Mouse (Mus musculus): ENCODE results near the gene Lin54. TPM values are rescaled to one million over a fixed set of nuclear protein-coding genes. Genes with fewer than 3 reads are reported as not detected.

Lin54 gene
- polyA plus RNA-seq, 1 experiment from 2014 or later, result 16.2 TPM

GRCm38 (mm10) chr5:100424252-100424651 lies 76.2 kb downstream of the Lin54 start:
- Histone ChIP-seq H3K27me3 (replicated peaks; ENCODE audit: control insufficient read depth, insufficient read depth, low read length) (no peaks in the 10 kb centered on the region), H3K4me2 (peak overlapping the region; percentile 39), H3K4me1 (replicated peaks; ENCODE audit: control insufficient read depth, insufficient read depth, low read length) (peaks cover 33% of the 10 kb centered on the region), H3K27ac (ENCODE audit: low read depth, low read length) (no peak overlapping the region; the same call in 1 of the 2 replicates), H3K4me3 (ENCODE audit: low read depth, low read length) (0 out of 2 replicates have a peak overlapping the region, but pooled peaks have one; percentile 2), H3K36me3 (ENCODE audit: control insufficient read depth, insufficient read depth, low read length) (peaks cover 63% of the 10 kb centered on the region), H3K9me3 (ENCODE audit: control insufficient read depth, low read length) (no peaks in the 10 kb centered on the region), H3K9ac (ENCODE audit: low read depth, low read length) (0 out of 2 replicates have a peak overlapping the region, but pooled peaks have one; percentile 8)
- 69% methylated on average over 3 of the region's 3 CpGs for WGBS
- no peak for DNase-seq (ENCODE audit: low spot score)
- ATAC-seq (replicated peaks; ENCODE audit: low FRiP score), result no peak

- DNase-seq (ENCODE audit: low spot score) (no peak), ATAC-seq (replicated peaks; ENCODE audit: low FRiP score) (no peak)
- Histone ChIP-seq H3K36me3 (ENCODE audit: control insufficient read depth, insufficient read depth, low read length) (peaks cover 66% of the 10 kb centered on the region), H3K4me2 (no peak overlapping the region), H3K9me3 (ENCODE audit: control insufficient read depth, low read length) (no peaks in the 10 kb centered on the region), H3K4me1 (replicated peaks; ENCODE audit: control insufficient read depth, insufficient read depth, low read length) (peaks cover 33% of the 10 kb centered on the region), H3K27me3 (replicated peaks; ENCODE audit: control insufficient read depth, insufficient read depth, low read length) (no peaks in the 10 kb centered on the region), H3K9ac (ENCODE audit: low read depth, low read length) (no peak overlapping the region), H3K27ac (ENCODE audit: low read depth, low read length) (no peak overlapping the region), H3K4me3 (ENCODE audit: low read depth, low read length) (no peak overlapping the region)
- 71% methylated on average over 7 of the region's 7 CpGs for WGBS
These were observed 76.8 kb downstream of the Lin54 start for GRCm38 (mm10) chr5:100423626-100424025.

DNA sequence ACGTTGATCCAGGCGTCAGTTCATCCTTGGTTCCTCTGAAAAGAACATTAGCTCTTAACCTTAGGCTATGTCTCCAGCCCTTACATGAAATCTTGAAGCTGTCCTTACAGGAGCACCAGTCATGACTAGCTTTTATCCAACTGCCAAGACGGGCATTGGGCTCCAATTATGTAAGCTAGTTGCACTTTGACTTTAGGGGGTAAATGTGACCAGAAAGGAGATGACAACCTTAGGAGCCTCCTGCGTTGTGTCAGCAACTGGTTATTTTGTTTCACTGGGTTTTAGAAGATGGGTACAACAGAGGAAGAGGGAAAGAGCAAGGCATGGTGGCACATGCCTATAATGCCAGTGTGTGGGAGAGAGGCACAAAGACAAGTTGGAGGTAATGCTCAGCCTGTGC lies 81.6 kb downstream of the Lin54 start:
- no peak for DNase-seq (ENCODE audit: low spot score)
- Histone ChIP-seq H3K27ac (ENCODE audit: low read depth, low read length) (no peak overlapping the region), H3K36me3 (ENCODE audit: control insufficient read depth, insufficient read depth, low read length) (peaks cover 39% of the 10 kb centered on the region), H3K4me1 (replicated peaks; ENCODE audit: control insufficient read depth, insufficient read depth, low read length) (peaks cover 11% of the 10 kb centered on the region), H3K9ac (ENCODE audit: low read depth, low read length) (no peak overlapping the region), H3K4me2 (no peak overlapping the region), H3K27me3 (replicated peaks; ENCODE audit: control insufficient read depth, insufficient read depth, low read length) (no peaks in the 10 kb centered on the region), H3K4me3 (ENCODE audit: low read depth, low read length) (no peak overlapping the region), H3K9me3 (ENCODE audit: control insufficient read depth, low read length) (no peaks in the 10 kb centered on the region)
- no peak for ATAC-seq (replicated peaks; ENCODE audit: low FRiP score)
- 77% methylated on average over 4 of the region's 4 CpGs for WGBS

DNA sequence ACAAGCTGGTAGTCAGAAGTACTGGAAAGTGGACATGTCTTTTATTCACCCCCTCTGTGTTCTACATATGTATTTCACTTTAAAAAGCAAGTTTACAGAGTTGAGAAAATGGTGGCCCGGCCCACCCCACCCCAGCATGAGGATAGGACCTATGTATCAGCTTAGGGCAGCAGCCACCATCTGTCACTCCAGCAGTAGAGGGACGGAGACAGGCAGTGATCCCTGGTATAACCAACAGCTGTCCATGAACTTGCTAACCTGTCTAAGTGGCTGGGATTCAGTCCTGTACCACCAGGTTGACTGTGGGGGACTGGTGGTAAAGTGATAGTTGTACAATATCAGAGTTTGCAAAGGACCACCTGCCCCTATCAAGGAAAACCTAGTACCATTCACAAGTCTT lies 82.4 kb downstream of the Lin54 start:
- H3K27ac ChIP-seq (ENCODE audit: low read depth, low read length), result no peak overlapping the region
- no peaks in the 10 kb centered on the region for H3K9me3 ChIP-seq (ENCODE audit: control insufficient read depth, low read length)
- no peak overlapping the region for H3K9ac ChIP-seq (ENCODE audit: low read depth, low read length)
- no peak overlapping the region for H3K4me2 ChIP-seq
- 85% methylated on average over 2 of the region's 2 CpGs for WGBS
- H3K4me1 ChIP-seq (replicated peaks; ENCODE audit: control insufficient read depth, insufficient read depth, low read length), result peaks cover 8% of the 10 kb centered on the region
- H3K4me3 ChIP-seq (ENCODE audit: low read depth, low read length), result no peak overlapping the region
- ATAC-seq (replicated peaks; ENCODE audit: low FRiP score) (no peak), DNase-seq (ENCODE audit: low spot score) (no peak)
- H3K27me3 ChIP-seq (replicated peaks; ENCODE audit: control insufficient read depth, insufficient read depth, low read length), result no peaks in the 10 kb centered on the region
- peaks cover 33% of the 10 kb centered on the region for H3K36me3 ChIP-seq (ENCODE audit: control insufficient read depth, insufficient read depth, low read length)

DNA sequence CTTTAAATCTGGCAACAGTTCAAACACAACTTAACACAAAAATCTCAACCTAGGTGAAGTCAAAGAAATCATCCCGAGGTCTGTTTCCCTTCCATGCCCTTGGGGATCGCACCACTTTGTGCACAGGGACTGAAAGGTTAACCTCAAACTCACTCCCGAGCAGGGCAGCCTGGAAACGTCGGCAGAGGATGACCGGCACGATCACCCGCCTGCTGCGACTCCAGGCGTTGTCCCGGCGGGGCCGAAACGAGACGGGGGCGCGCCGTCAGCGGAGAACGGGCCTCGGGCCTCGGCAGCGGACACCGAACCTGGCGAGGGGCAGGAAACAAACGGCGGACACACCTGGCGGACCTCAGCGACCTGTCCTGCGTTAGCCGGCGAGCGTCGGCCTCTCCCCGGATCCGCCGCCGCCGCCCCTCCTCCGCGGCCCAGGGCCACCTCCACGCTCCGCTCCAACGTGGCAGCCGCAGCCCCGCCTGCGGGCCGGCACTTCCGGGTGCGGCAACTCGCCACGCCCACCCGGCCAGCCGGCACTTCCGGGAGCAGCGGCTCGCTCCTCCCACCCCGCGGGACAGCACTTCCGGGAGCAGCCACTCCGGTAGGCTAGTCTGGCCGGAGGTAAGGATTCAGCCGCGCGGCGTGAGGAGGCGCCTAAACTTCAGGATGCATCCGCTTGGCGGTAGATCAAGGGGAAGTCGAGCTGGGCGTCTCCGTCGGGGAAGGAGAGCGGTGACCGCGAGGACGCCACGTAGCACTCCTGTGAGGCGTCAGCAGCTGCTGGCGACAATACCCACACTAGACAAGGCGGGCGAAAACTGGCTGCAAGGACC lies 84.5 kb downstream of the Lin54 start, which contains the start of gene Sec31a:
TSS of gene Sec31a (minus strand) at position 474 of the 830 bp plus-strand sequence.
- ATAC-seq (replicated peaks; ENCODE audit: low FRiP score) (peak; percentile 95), DNase-seq (ENCODE audit: low spot score) (peak; percentile 95)
- Histone ChIP-seq H3K9me3 (ENCODE audit: control insufficient read depth, low read length) (no peaks in the 10 kb centered on the region), H3K27me3 (replicated peaks; ENCODE audit: control insufficient read depth, insufficient read depth, low read length) (no peaks in the 10 kb centered on the region), H3K4me3 (ENCODE audit: low read depth, low read length) (peak within 1 kb of the TSS; percentile 95), H3K36me3 (ENCODE audit: control insufficient read depth, insufficient read depth, low read length) (peaks cover 17% of the 10 kb centered on the region; the same call in 1 of the 2 replicates), H3K4me2 (peak within 1 kb of the TSS; percentile 75), H3K9ac (ENCODE audit: low read depth, low read length) (peak within 1 kb of the TSS; percentile 84), H3K27ac (ENCODE audit: low read depth, low read length) (peak within 1 kb of the TSS; percentile 87), H3K4me1 (replicated peaks; ENCODE audit: control insufficient read depth, insufficient read depth, low read length) (peaks cover 11% of the 10 kb centered on the region)
- WGBS, result under 1% methylated on average over 81 of the region's 82 CpGs

DNA sequence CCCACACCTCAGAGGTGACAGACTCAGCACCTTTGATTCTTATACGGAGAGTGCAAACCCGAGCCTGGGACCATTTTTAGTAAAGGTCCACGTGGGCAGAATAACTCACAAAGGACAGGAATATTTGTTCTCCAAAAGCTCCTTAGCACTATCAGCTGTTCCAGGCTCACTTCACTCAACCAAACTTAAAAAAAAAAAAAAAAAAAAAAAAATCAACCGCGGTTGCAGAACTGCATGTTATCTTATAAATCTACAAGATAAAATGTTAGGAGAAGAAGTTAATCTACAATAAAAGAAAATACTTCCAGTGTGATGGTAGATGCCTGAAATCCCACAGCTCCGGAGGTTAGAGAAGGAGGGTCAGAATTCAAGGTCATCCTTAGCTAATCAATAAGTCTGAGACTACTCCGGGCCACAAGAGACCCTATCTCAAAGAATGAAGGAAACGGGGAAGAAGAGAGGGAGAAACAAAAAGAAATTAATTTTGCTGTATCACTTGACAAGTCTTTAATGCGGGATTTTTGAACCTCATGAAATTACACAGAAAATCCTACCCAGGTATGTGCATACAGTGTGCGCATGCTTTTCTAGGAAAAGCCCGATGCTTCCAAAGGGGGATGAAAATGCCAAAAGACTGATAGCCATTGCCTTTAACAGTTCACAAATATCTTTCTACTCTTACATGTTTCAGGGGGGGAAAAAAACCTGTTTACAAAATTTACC lies 85.8 kb downstream of the Lin54 start:
- H3K4me1 ChIP-seq (replicated peaks; ENCODE audit: control insufficient read depth, insufficient read depth, low read length), result peaks cover 11% of the 10 kb centered on the region
- peak overlapping the region; percentile 75 for H3K4me2 ChIP-seq
- H3K9me3 ChIP-seq (ENCODE audit: control insufficient read depth, low read length), result no peaks in the 10 kb centered on the region
- no peak overlapping the region for H3K27ac ChIP-seq (ENCODE audit: low read depth, low read length)
- ATAC-seq (replicated peaks; ENCODE audit: low FRiP score) (no peak), DNase-seq (ENCODE audit: low spot score) (no peak)
- peak overlapping the region; percentile 44; the same call in 1 of the 2 replicates for H3K9ac ChIP-seq (ENCODE audit: low read depth, low read length)
- no peaks in the 10 kb centered on the region for H3K27me3 ChIP-seq (replicated peaks; ENCODE audit: control insufficient read depth, insufficient read depth, low read length)
- peaks cover 9% of the 10 kb centered on the region; the same call in 1 of the 2 replicates for H3K36me3 ChIP-seq (ENCODE audit: control insufficient read depth, insufficient read depth, low read length)
- peak overlapping the region; percentile 95 for H3K4me3 ChIP-seq (ENCODE audit: low read depth, low read length)
- WGBS, result 45% methylated on average over 11 of the region's 11 CpGs

GRCm38 (mm10) chr5:100412886-100413285 lies 87.6 kb downstream of the Lin54 start:
- H3K9me3 ChIP-seq (ENCODE audit: control insufficient read depth, low read length), result no peaks in the 10 kb centered on the region
- DNase-seq (ENCODE audit: low spot score), result no peak
- H3K4me3 ChIP-seq (ENCODE audit: low read depth, low read length), result no peak overlapping the region
- peaks cover 11% of the 10 kb centered on the region for H3K4me1 ChIP-seq (replicated peaks; ENCODE audit: control insufficient read depth, insufficient read depth, low read length)
- no peak for ATAC-seq (replicated peaks; ENCODE audit: low FRiP score)
- no peak overlapping the region for H3K9ac ChIP-seq (ENCODE audit: low read depth, low read length)
- 0 out of 2 replicates have a peak overlapping the region, but pooled peaks have one; percentile 30 for H3K27ac ChIP-seq (ENCODE audit: low read depth, low read length)
- H3K27me3 ChIP-seq (replicated peaks; ENCODE audit: control insufficient read depth, insufficient read depth, low read length), result no peaks in the 10 kb centered on the region
- H3K4me2 ChIP-seq, result peak overlapping the region; percentile 49
- WGBS, result 76% methylated on average over 3 of the region's 3 CpGs
- peaks cover 6% of the 10 kb centered on the region; the same call in 1 of the 2 replicates for H3K36me3 ChIP-seq (ENCODE audit: control insufficient read depth, insufficient read depth, low read length)

DNA sequence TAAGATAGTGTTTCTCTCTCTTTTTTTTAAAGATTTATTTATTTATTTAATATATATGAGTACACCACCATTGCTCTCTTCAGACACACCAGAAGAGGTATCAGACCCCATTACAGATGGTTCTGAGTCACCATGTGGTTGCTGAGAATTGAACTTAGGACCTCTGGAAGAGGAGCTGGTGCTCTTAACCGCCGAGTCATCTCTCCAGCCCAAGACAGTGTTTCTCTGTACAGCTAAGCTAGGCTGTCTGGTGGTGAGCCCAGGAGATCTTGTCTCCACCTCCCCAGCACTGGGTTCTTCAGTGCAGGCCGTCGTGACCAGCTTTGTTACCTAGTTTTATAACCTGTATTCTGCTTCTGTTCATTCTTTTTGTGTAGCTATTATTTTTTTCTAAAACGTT lies 90.2 kb downstream of the Lin54 start:
- WGBS, result 68% methylated on average over 5 of the region's 5 CpGs

More for the DNA sequence above, 90.2 kb downstream of the Lin54 start:
- Histone ChIP-seq H3K36me3 (ENCODE audit: control insufficient read depth, insufficient read depth, low read length) (peaks cover 9% of the 10 kb centered on the region), H3K27me3 (replicated peaks; ENCODE audit: control insufficient read depth, insufficient read depth, low read length) (no peaks in the 10 kb centered on the region), H3K27ac (ENCODE audit: low read depth, low read length) (no peak overlapping the region), H3K9me3 (ENCODE audit: control insufficient read depth, low read length) (no peaks in the 10 kb centered on the region), H3K4me3 (ENCODE audit: low read depth, low read length) (no peak overlapping the region), H3K4me1 (replicated peaks; ENCODE audit: control insufficient read depth, insufficient read depth, low read length) (peaks cover 6% of the 10 kb centered on the region), H3K4me2 (no peak overlapping the region), H3K9ac (ENCODE audit: low read depth, low read length) (no peak overlapping the region)
- DNase-seq (ENCODE audit: low spot score), result no peak
- no peak for ATAC-seq (replicated peaks; ENCODE audit: low FRiP score)

Measured in liver, embryonic 11.5 days (tissue).